Mouse (Mus musculus) stomach, embryonic 15.5 days (tissue): Measurements from ENCODE around the gene 2610042L04Rik. TPM values are rescaled to one million over a fixed set of nuclear protein-coding genes. Genes with fewer than 3 reads are reported as not detected.
"Not testable (repeated sequence)": the region's sequence is repeated elsewhere in the genome, so short reads cannot be mapped to it uniquely, and the experiment has no call there.

Experiments
- ATAC-seq: fragments of 200-750 bp; cut with Nextera tagmentation; 2 replicates; pipeline ENCODE4 v1.8.0; 2017; ENCODE audit warnings: low read depth, moderate number of reproducible peaks, moderate TSS enrichment; ENCODE audit not compliant: insufficient read depth, low FRiP score
- H3K27ac ChIP-seq: fragments of 300-500 bp; sonication (generic); 2 replicates; pipeline ENCODE4 v1.5.1; 2015; ENCODE audit warnings: mild to moderate bottlenecking, inconsistent platforms
- H3K27me3 ChIP-seq: fragments of 300-500 bp; sonication (generic); replicated peaks from 2 replicates; pipeline ENCODE4 v1.6.1; 2015; ENCODE audit warnings: inconsistent platforms
- H3K36me3 ChIP-seq: fragments of 300-500 bp; sonication (generic); 2 replicates; pipeline ENCODE4 v1.6.1; 2015; ENCODE audit warnings: inconsistent platforms
- H3K4me1 ChIP-seq: fragments of 300-500 bp; sonication (generic); 2 replicates; pipeline ENCODE4 v1.6.1; 2015; ENCODE audit warnings: inconsistent platforms
- H3K4me2 ChIP-seq: fragments of 300-500 bp; sonication (generic); 2 replicates; pipeline ENCODE4 v1.6.1; 2015; ENCODE audit warnings: mild to moderate bottlenecking, inconsistent platforms
- H3K4me3 ChIP-seq: fragments of 300-500 bp; sonication (generic); replicated peaks from 2 replicates; pipeline ENCODE4 v1.5.1; 2015; ENCODE audit warnings: inconsistent platforms
- H3K9ac ChIP-seq: fragments of 300-500 bp; sonication (generic); 2 replicates; pipeline ENCODE4 v1.6.1; 2015; ENCODE audit warnings: inconsistent platforms
- H3K9me3 ChIP-seq: fragments of 300-500 bp; sonication (generic); 2 replicates; pipeline ENCODE4 v1.6.1; 2016; ENCODE audit warnings: inconsistent platforms
- polyA plus RNA-seq: library from polyadenylated mRNA; unstranded; fragments of >200 nt; fragmentation: Nextera tagmentation; extraction: Ambion mirVana; gene quantifications from 2 replicates; pipeline ENCODE4 v1.2.1, GENCODE M21; 2015

2610042L04Rik gene
- polyA plus RNA-seq, 1 experiment from 2014 or later: not detected

DNA sequence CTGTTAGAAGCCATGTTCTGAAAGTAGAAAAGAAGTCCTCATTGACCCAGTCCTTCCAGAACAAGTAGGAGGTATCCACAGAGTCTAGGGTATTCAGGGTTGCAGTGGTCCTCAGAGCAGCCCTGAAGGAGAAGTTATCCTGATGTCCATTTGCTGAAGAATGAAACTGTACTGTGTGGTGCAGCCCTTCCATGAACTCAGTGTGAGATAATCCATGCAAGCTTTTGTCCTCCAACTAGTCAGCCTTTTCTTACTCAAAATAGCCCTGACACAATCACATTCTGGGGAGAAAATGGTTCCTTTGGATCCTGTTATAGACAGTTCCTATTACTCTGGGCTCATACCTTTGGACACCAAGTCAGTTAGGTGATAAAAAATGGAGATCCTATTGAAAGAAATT is 69.3 kb downstream of the 2610042L04Rik start:
- not testable (repeated sequence) for ATAC-seq, H3K36me3 ChIP-seq, H3K4me2 ChIP-seq, H3K27ac ChIP-seq, H3K4me1 ChIP-seq, H3K9me3 ChIP-seq, H3K4me3 ChIP-seq, H3K9ac ChIP-seq, H3K27me3 ChIP-seq

Other genes with a start within 250 kb of the 2610042L04Rik start
- 0.71 and 0.82 TPM in 2 replicates for gene Gm8108, start 224.2 kb upstream of the 2610042L04Rik start, polyA plus RNA-seq
- not detected in 2 replicates for gene Gm3127, start 169.7 kb upstream of the 2610042L04Rik start, polyA plus RNA-seq
- gene Gm2974, start 152.2 kb upstream of the 2610042L04Rik start, polyA plus RNA-seq: 0.10 and 0.22 TPM in 2 replicates
- gene Gm3138, start 85.1 kb upstream of the 2610042L04Rik start, polyA plus RNA-seq: not detected in 2 replicates
- not detected in 2 replicates for gene Gm3149, start 17.5 kb upstream of the 2610042L04Rik start, polyA plus RNA-seq
- gene Gm3159, start 62.8 kb downstream of the 2610042L04Rik start, polyA plus RNA-seq: not detected in 2 replicates
- gene Gm3164, start 80.7 kb downstream of the 2610042L04Rik start, polyA plus RNA-seq: 0.15 TPM in 1 of 2 replicates, not detected in the other
- not detected in 2 replicates for gene Gm3173, start 96.2 kb downstream of the 2610042L04Rik start, polyA plus RNA-seq
- not detected in 2 replicates for gene Gm3182, start 147.0 kb downstream of the 2610042L04Rik start, polyA plus RNA-seq
- not detected in 2 replicates for gene Gm3047, start 220.6 kb downstream of the 2610042L04Rik start, polyA plus RNA-seq